Mouse (Mus musculus) thymus, adult 2 months (tissue): ENCODE results near the gene Camkv.

ENCODE experiments used
- CTCF ChIP-seq: fragments of 200-500 bp; IDR thresholded peaks from 2 replicates; pipeline ENCODE4 v1.5.1; 2012; ENCODE audit warnings: mild to moderate bottlenecking, control low read depth, low read length, moderate library complexity, borderline replicate concordance; ENCODE audit not compliant: control insufficient read depth, poor library complexity, insufficient read depth; ENCODE audit errors: extremely low read depth
- POLR2A ChIP-seq: fragments of 200-500 bp; IDR thresholded peaks from 2 replicates; pipeline ENCODE4 v1.6.1; 2012; ENCODE audit warnings: mild to moderate bottlenecking, low read length, control low read depth, moderate library complexity; ENCODE audit not compliant: control insufficient read depth, poor library complexity, insufficient read depth; ENCODE audit errors: extremely low read depth

DNA sequence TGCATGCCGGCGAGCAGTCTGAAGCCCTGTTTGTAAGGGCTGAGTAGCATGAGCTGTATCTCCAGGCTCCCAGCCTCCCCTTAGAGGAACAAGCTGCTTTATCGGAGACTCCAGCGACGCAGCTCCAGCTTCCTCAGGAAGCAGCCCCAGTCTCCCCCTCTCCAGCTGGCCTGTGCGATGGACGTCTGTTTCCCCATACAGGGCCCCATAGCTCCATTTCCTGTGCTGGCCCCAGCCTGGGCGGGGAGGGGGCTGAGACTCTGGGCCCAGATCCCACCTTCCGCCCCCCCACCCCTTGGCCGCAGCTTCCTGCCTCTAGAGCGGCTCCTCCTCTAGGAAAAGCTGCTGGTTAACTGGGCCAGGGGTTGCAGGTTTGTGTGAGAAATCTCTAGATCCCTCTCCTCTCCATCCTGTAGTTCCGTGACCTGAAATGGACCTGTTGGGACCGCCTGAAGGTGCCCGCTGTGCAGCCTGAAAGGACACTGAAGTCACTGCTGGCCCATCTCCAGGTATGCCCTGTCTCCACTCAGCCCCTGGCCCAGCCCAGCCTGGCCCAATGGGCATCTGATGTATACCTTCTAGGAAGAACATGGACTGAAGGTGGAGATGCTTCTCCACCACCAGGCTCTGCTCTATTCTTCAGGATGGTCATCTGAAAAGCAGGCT is 47.3 kb downstream of the Camkv start, which contains the start of gene Gm20661:
- TF ChIP-seq POLR2A (no peak), CTCF (0 out of 2 replicates have a peak, but pooled peaks have one; percentile 12)
